Mouse (Mus musculus): ENCODE data around the gene Peg10.

DNA sequence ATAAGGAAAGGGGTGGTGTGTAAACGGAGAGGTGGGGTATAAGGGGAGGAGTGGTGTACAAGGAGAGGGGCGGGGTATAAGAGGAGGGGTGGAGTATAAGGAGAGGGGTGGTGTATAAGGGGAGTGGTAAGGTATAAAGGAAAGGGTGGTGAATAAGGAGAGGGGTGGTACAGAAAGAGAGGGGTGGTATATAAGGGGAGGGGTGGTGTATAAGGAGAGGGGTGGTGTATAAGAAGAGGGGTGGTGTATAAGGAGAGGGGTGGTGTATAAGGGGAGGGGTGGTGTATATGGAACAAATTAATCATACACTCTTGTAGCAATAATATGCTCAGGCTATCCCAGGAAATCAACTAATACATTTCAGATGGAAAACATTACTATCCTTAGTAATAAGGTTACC lies 15.1 kb downstream of the Peg10 start:
- no peak for TF ChIP-seq GABPA (IDR thresholded peaks at IDR 0.05; ENCODE audit: insufficient replicate concordance, low read depth, low read length)
- TF ChIP-seq POLR2A (IDR thresholded peaks at IDR 0.05; ENCODE audit: low read depth, low read length) = no peak
- TF ChIP-seq CTCF (conservative IDR thresholded peaks at IDR 0.05 in 1 of 2, IDR thresholded peaks at IDR 0.05 in 1 of 2; ENCODE audit: low read depth in 2 of 2, low read length in 2 of 2) = no peak
- TF ChIP-seq ZC3H11A (IDR thresholded peaks at IDR 0.05; ENCODE audit: low read depth, low read length) = no peak
- TF ChIP-seq MYC (IDR thresholded peaks at IDR 0.05; ENCODE audit: low read depth, low read length) = no peak
- no peak for TF ChIP-seq USF2 (conservative IDR thresholded peaks at IDR 0.05; ENCODE audit: low read depth, low read length)
- TF ChIP-seq MAZ (IDR thresholded peaks at IDR 0.05; ENCODE audit: low read depth, low read length) = no peak
- no peak for TF ChIP-seq CHD2 (IDR thresholded peaks at IDR 0.05; ENCODE audit: low read length)
- no peak for TF ChIP-seq ZNF384 (IDR thresholded peaks at IDR 0.05; ENCODE audit: low read depth, low read length)
- no peak for TF ChIP-seq JUN (IDR thresholded peaks at IDR 0.05; ENCODE audit: insufficient read depth, low read depth, low read length)
- no peak for TF ChIP-seq ETS1 (conservative IDR thresholded peaks at IDR 0.05; ENCODE audit: low read depth, low read length)
